Mouse (Mus musculus): Measurements from ENCODE around the gene Adgrv1.

- TF ChIP-seq CTCF (conservative IDR thresholded peaks at IDR 0.05; ENCODE audit: insufficient read depth, insufficient read length, low read depth, low read length), result no peak
- TF ChIP-seq POLR2A (IDR thresholded peaks at IDR 0.05; ENCODE audit: low read depth, low read length), result no peak
These were observed 502.0 kb downstream of the Adgrv1 start for GRCm38 (mm10) chr13:81130742-81131524.

Measured in kidney, adult 2 months (tissue).